Comparison of ENCODE assay signal across 10 mouse cellular contexts in the genomic region with DNA sequence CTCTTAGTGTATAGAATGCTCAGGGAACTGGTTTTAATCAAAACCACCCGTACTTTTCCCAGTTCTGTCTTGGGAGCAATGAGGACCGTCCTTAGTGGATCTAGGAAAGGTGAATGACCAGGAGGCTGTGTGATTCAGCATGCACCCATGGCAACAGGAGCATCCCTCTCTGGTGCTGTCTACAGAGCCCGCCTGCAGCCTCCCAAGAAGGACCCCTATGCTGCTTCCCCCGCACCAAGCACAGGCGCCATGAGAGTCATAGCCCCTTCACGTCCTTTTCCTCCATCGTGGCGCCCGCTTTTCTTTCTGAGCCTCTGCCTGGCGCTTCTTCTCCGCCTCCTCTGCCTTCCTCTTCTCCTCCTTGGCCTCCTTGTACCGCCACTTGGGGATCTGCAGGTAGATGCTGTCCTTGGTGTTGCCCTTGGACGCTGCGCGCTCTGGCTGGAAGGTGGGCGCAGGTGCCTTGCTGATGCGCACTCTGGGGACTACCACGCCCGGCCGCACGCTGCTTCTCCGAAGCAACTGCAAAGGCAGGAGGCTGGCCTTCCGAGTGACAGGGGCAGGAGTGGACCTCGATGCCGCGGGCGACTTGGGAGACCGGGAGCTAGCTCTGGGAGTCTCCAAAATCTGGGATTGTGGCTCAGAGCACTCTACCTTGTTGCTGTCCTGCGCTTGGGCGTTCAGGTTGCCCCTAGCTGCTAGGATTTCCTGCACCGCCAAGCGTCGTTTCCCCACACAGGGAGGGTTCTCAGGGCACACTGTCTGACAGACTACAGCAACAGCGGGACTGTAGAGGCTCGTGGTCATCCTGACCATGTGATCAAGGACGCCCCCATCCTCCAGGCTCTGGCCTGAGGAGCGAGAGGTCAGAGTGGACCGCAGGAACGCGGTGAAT.
A peak's percentile ranks its signal among the peaks of the same experiment; 100 is the strongest.
DNase-seq lines count a peak whose midpoint lies in the region; ATAC-seq and TF ChIP-seq lines count a peak whose summit lies in the region.
"Had no signal": no experiment of that assay in that cellular context is flagged by ENCODE, and none has a peak within 500 bp of the region (broad histone marks: within the 10 kb centered on the region; RNA-seq: fewer than 3 reads in every experiment).

No protein-coding gene starts in this region.

- 13% methylated on average over 40 of the region's 40 CpGs for WGBS in heart, embryonic 12.5 days
- WGBS in forebrain, embryonic 16.5 days: 7% methylated on average over 40 of the region's 40 CpGs
- WGBS in midbrain, embryonic 11.5 days: 7% methylated on average over 40 of the region's 40 CpGs
- 90% methylated on average over 40 of the region's 40 CpGs for WGBS in thymus, adult 2 months

- H3K36me3 ChIP-seq in heart, embryonic 12.5 days: no peaks in the 10 kb centered on the region
- no peaks in the 10 kb centered on the region for H3K36me3 ChIP-seq in ES-E14 (ENCODE audit: control insufficient read depth, insufficient read depth, low read length, poor library complexity, severe bottlenecking)
- H3K36me3 ChIP-seq in forebrain, embryonic 16.5 days (ENCODE audit: control insufficient read depth, insufficient read depth): no peaks in the 10 kb centered on the region
- no peaks in the 10 kb centered on the region for H3K36me3 ChIP-seq in midbrain, embryonic 11.5 days (ENCODE audit: control insufficient read depth, insufficient read depth, low read length)
- H3K36me3 ChIP-seq in thymus, adult 2 months (ENCODE audit: control insufficient read depth, insufficient read depth, low read length): no peaks in the 10 kb centered on the region

- in situ Hi-C loops in ES-E14 (cut with MboI; ENCODE audit: low sequenced_read_pairs in 2 of 2, unreplicated experiment in 2 of 2): no loop called here

- intact Hi-C loops in heart, postnatal 36 days (cut with DNase I): no loop called here

- no peak for TF ChIP-seq CTCF in thymus, adult 2 months (IDR thresholded peaks at IDR 0.05; ENCODE audit: borderline replicate concordance, control insufficient read depth, extremely low read depth, insufficient read depth, low read length, poor library complexity)

- H3K27me3 ChIP-seq in heart, embryonic 12.5 days (replicated peaks): peaks cover 42% of the 10 kb centered on the region
- peaks cover 5% of the 10 kb centered on the region for H3K27me3 ChIP-seq in forebrain, embryonic 16.5 days (replicated peaks; ENCODE audit: control insufficient read depth, insufficient read depth, low read length)
- peaks cover 20% of the 10 kb centered on the region for H3K27me3 ChIP-seq in midbrain, embryonic 11.5 days (ENCODE audit: control insufficient read depth, insufficient read depth, low read length)
- H3K27me3 ChIP-seq in thymus, adult 2 months (ENCODE audit: control insufficient read depth, insufficient read depth, low read length): no peaks in the 10 kb centered on the region

- H3K4me1 ChIP-seq in heart, embryonic 12.5 days (replicated peaks): peaks cover 30% of the 10 kb centered on the region
- H3K4me1 ChIP-seq in ES-E14 (ENCODE audit: control insufficient read depth in 2 of 2, insufficient read depth in 2 of 2, low read length in 2 of 2, poor library complexity in 1 of 2): peaks cover 0 to 7% of the 10 kb centered on the region in 2 experiments; a peak in 2 of 4 replicates
- H3K4me1 ChIP-seq in forebrain, embryonic 16.5 days (replicated peaks; ENCODE audit: control insufficient read depth, insufficient read depth, low read length): peaks cover 9% of the 10 kb centered on the region; the same call in 1 of the 2 replicates
- peaks cover 11% of the 10 kb centered on the region for H3K4me1 ChIP-seq in midbrain, embryonic 11.5 days (ENCODE audit: control insufficient read depth, insufficient read depth, low read length)
- no peaks in the 10 kb centered on the region; the same call in 1 of the 2 replicates for H3K4me1 ChIP-seq in thymus, adult 2 months (replicated peaks; ENCODE audit: control insufficient read depth, insufficient read depth, low read length)

- peak overlapping the region; percentile 53 for H3K9ac ChIP-seq in heart, embryonic 12.5 days
- H3K9ac ChIP-seq in ES-E14 (ENCODE audit: insufficient read depth, low read depth, low read length, poor library complexity, severe bottlenecking): no peak overlapping the region
- H3K9ac ChIP-seq in forebrain, embryonic 16.5 days (replicated peaks; ENCODE audit: low read depth, low read length): peak overlapping the region; percentile 28
- H3K9ac ChIP-seq in midbrain, embryonic 11.5 days (ENCODE audit: low read length): peak overlapping the region; percentile 30; the same call in 1 of the 2 replicates

- peak overlapping the region; percentile 37 for H3K4me3 ChIP-seq in heart, embryonic 12.5 days
- peak overlapping the region; percentile 42 to 53 for H3K4me3 ChIP-seq in ES-E14 (ENCODE audit: insufficient read depth in 1 of 2, low read depth in 1 of 2, low read length in 2 of 2, poor library complexity in 1 of 2, severe bottlenecking in 1 of 2)
- peak overlapping the region; percentile 27 for H3K4me3 ChIP-seq in forebrain, embryonic 16.5 days (replicated peaks; ENCODE audit: low read length)
- H3K4me3 ChIP-seq in midbrain, embryonic 11.5 days (ENCODE audit: low read depth, low read length): peak overlapping the region; percentile 28
- no peak overlapping the region for H3K4me3 ChIP-seq in thymus, adult 2 months (ENCODE audit: control insufficient read depth, insufficient read depth, low read length)
- H3K4me3 ChIP-seq: megakaryocyte, embryonic 14.5 days had no signal

- H3K27ac ChIP-seq in heart, embryonic 12.5 days (ENCODE audit: poor library complexity, severe bottlenecking): no peak overlapping the region
- no peak overlapping the region for H3K27ac ChIP-seq in ES-E14 (ENCODE audit: insufficient read depth, low read depth, low read length, poor library complexity, severe bottlenecking)
- no peak overlapping the region for H3K27ac ChIP-seq in forebrain, embryonic 16.5 days (ENCODE audit: low read length)
- H3K27ac ChIP-seq in midbrain, embryonic 11.5 days (ENCODE audit: low read depth, low read length): no peak overlapping the region
- no peak overlapping the region for H3K27ac ChIP-seq in thymus, adult 2 months (ENCODE audit: control insufficient read depth, insufficient read depth, low read length)

- H3K4me2 ChIP-seq in heart, embryonic 12.5 days: peak overlapping the region; percentile 70
- peak overlapping the region; percentile 49 for H3K4me2 ChIP-seq in forebrain, embryonic 16.5 days (ENCODE audit: low read length)
- H3K4me2 ChIP-seq in midbrain, embryonic 11.5 days: peak overlapping the region; percentile 52

- ATAC-seq in heart, embryonic 12.5 days (ENCODE audit: insufficient number of reproducible peaks, low FRiP score): no peak; the same call in 1 of the 2 replicates
- ATAC-seq in forebrain, embryonic 16.5 days: peak; percentile 44; the same call in 1 of the 2 replicates
- peak; percentile 40; the same call in 1 of the 2 replicates for ATAC-seq in midbrain, embryonic 11.5 days (ENCODE audit: low FRiP score)

- H3K9me3 ChIP-seq in heart, embryonic 12.5 days (replicated peaks): no peaks in the 10 kb centered on the region
- H3K9me3 ChIP-seq in ES-E14 (ENCODE audit: control insufficient read depth, insufficient read depth, low read depth, low read length): no peaks in the 10 kb centered on the region
- H3K9me3 ChIP-seq in forebrain, embryonic 16.5 days (ENCODE audit: control insufficient read depth, low read length): no peaks in the 10 kb centered on the region
- no peaks in the 10 kb centered on the region for H3K9me3 ChIP-seq in midbrain, embryonic 11.5 days (ENCODE audit: control insufficient read depth, low read length)
- H3K9me3 ChIP-seq: megakaryocyte, embryonic 14.5 days had no signal

- TF ChIP-seq POLR2A in thymus, adult 2 months (IDR thresholded peaks at IDR 0.05; ENCODE audit: control insufficient read depth, extremely low read depth, insufficient read depth, low read length, poor library complexity): no peak

- no peak for DNase-seq in heart, postnatal 36 days
- no peak for DNase-seq in ES-E14 (ENCODE audit: low read depth, low spot score)
- peak; percentile 90 for DNase-seq in midbrain, embryonic 11.5 days (ENCODE audit: low spot score, missing footprints)
- DNase-seq in thymus, adult 2 months: no peak
- no peak for DNase-seq in right cerebral cortex, adult 18-20 months
- DNase-seq in layer of hippocampus, adult 8-10 months (ENCODE audit: low spot score in 2 of 2): no peak
- DNase-seq: cerebellum, postnatal 14 days had no signal

TF ChIP-seq in ES-E14, 5 proteins besides CTCF, POLR2A, EP300 and RAD21:
- TF ChIP-seq CHD2 (IDR thresholded peaks at IDR 0.05; ENCODE audit: low read depth, low read length) (no peak), HCFC1 (IDR thresholded peaks at IDR 0.05; ENCODE audit: borderline replicate concordance, insufficient read depth, low read length) (no peak), ZC3H11A (IDR thresholded peaks at IDR 0.05; ENCODE audit: borderline replicate concordance, low read depth, low read length) (no peak), MAFK (IDR thresholded peaks at IDR 0.05; ENCODE audit: insufficient read depth, low read depth, low read length) (no peak), ZNF384 (IDR thresholded peaks at IDR 0.05; ENCODE audit: low read depth, low read length) (no peak)
